In genomic region chr16:72721713-72722481, GRCm38 (mm10) we compare ENCODE assay signal across 13 mouse cellular contexts.
DNase-seq lines count a peak whose midpoint lies in the region; ATAC-seq and TF ChIP-seq lines count a peak whose summit lies in the region.
"Had no signal": no experiment of that assay in that cellular context is flagged by ENCODE, and none has a peak within 500 bp of the region (broad histone marks: within the 10 kb centered on the region; RNA-seq: fewer than 3 reads in every experiment).

No protein-coding gene starts in this region.

- TF ChIP-seq POLR2A in limb, embryonic 14.5 days (IDR thresholded peaks at IDR 0.05; ENCODE audit: borderline replicate concordance, extremely low read depth, insufficient read depth, insufficient read length) = no peak

- ATAC-seq in lung, embryonic 15.5 days (ENCODE audit: borderline replicate concordance, extremely low read depth, low FRiP score, low TSS enrichment) = peak; percentile 59; the same call in 1 of the 2 replicates
- no peak for ATAC-seq in heart, embryonic 13.5 days (ENCODE audit: extremely low read depth, insufficient number of reproducible peaks, low FRiP score, low TSS enrichment)
- ATAC-seq in limb, embryonic 14.5 days (ENCODE audit: low FRiP score, low read depth) = no peak

- no peak overlapping the region for H3K4me2 ChIP-seq in lung, embryonic 15.5 days
- peak overlapping the region; percentile 20 for H3K4me2 ChIP-seq in heart, embryonic 13.5 days
- no peak overlapping the region for H3K4me2 ChIP-seq in limb, embryonic 14.5 days (replicated peaks; ENCODE audit: low read depth, low read length, severe bottlenecking)
- H3K4me2 ChIP-seq: neural tube, embryonic 15.5 days had no signal

- H3K4me1 ChIP-seq in heart, embryonic 10.5 days = peaks cover 17% of the 10 kb centered on the region
- H3K4me1 ChIP-seq in lung, embryonic 15.5 days = peaks cover 12% of the 10 kb centered on the region
- peaks cover 26% of the 10 kb centered on the region for H3K4me1 ChIP-seq in heart, embryonic 13.5 days
- peaks cover 7% of the 10 kb centered on the region; the same call in 1 of the 2 replicates for H3K4me1 ChIP-seq in limb, embryonic 14.5 days (ENCODE audit: control insufficient read depth, insufficient read depth, low read length)

- 55% methylated on average over 14 of the region's 14 CpGs for WGBS in heart, embryonic 10.5 days
- 59% methylated on average over 14 of the region's 14 CpGs for WGBS in lung, embryonic 15.5 days
- 41% methylated on average over 14 of the region's 14 CpGs for WGBS in heart, embryonic 13.5 days
- 48% methylated on average over 14 of the region's 14 CpGs for WGBS in limb, embryonic 14.5 days

- peak overlapping the region; percentile 56; the same call in 1 of the 2 replicates for H3K27ac ChIP-seq in heart, embryonic 10.5 days
- peak overlapping the region; percentile 47 for H3K27ac ChIP-seq in lung, embryonic 15.5 days
- H3K27ac ChIP-seq in heart, embryonic 13.5 days (replicated peaks) = peak overlapping the region; percentile 73
- no peak overlapping the region for H3K27ac ChIP-seq in limb, embryonic 14.5 days (replicated peaks; ENCODE audit: low read depth, low read length)
- H3K27ac ChIP-seq: neural tube, embryonic 15.5 days had no signal

- no peak overlapping the region for H3K4me3 ChIP-seq in heart, embryonic 10.5 days
- no peak overlapping the region for H3K4me3 ChIP-seq in lung, embryonic 15.5 days
- H3K4me3 ChIP-seq in heart, embryonic 13.5 days = no peak overlapping the region
- no peak overlapping the region for H3K4me3 ChIP-seq in limb, embryonic 14.5 days (replicated peaks; ENCODE audit: low read length)
- H3K4me3 ChIP-seq: neural tube, embryonic 15.5 days had no signal

- H3K9ac ChIP-seq in lung, embryonic 15.5 days = no peak overlapping the region
- H3K9ac ChIP-seq in heart, embryonic 13.5 days = no peak overlapping the region
- no peak overlapping the region for H3K9ac ChIP-seq in limb, embryonic 14.5 days (ENCODE audit: low read depth, low read length, severe bottlenecking)
- H3K9ac ChIP-seq: neural tube, embryonic 15.5 days had no signal

- no peaks in the 10 kb centered on the region for H3K9me3 ChIP-seq in heart, embryonic 10.5 days
- H3K9me3 ChIP-seq in lung, embryonic 15.5 days = no peaks in the 10 kb centered on the region
- H3K9me3 ChIP-seq in heart, embryonic 13.5 days = no peaks in the 10 kb centered on the region
- no peaks in the 10 kb centered on the region for H3K9me3 ChIP-seq in limb, embryonic 14.5 days (ENCODE audit: control insufficient read depth, low read length)
- H3K9me3 ChIP-seq: neural tube, embryonic 15.5 days had no signal

- no peaks in the 10 kb centered on the region for H3K36me3 ChIP-seq in heart, embryonic 10.5 days
- no peaks in the 10 kb centered on the region for H3K36me3 ChIP-seq in lung, embryonic 15.5 days
- no peaks in the 10 kb centered on the region for H3K36me3 ChIP-seq in heart, embryonic 13.5 days
- H3K36me3 ChIP-seq in limb, embryonic 14.5 days (ENCODE audit: control insufficient read depth, insufficient read depth, low read length) = no peaks in the 10 kb centered on the region
- H3K36me3 ChIP-seq: G1E; neural tube, embryonic 15.5 days had no signal

- no peaks in the 10 kb centered on the region for H3K27me3 ChIP-seq in heart, embryonic 10.5 days (ENCODE audit: insufficient read depth, poor library complexity, severe bottlenecking)
- no peaks in the 10 kb centered on the region for H3K27me3 ChIP-seq in lung, embryonic 15.5 days
- no peaks in the 10 kb centered on the region for H3K27me3 ChIP-seq in heart, embryonic 13.5 days (replicated peaks)
- H3K27me3 ChIP-seq in limb, embryonic 14.5 days (ENCODE audit: control insufficient read depth, insufficient read depth, low read length) = no peaks in the 10 kb centered on the region
- H3K27me3 ChIP-seq: neural tube, embryonic 15.5 days had no signal

- DNase-seq in heart, embryonic 10.5 days (ENCODE audit: low spot score) = no peak
- no peak for DNase-seq in heart, adult 9 months (ENCODE audit: low spot score in 2 of 2)
- no peak for DNase-seq in lung, postnatal 25 days (ENCODE audit: low spot score)
- DNase-seq in limb, embryonic 14.5 days (ENCODE audit: low spot score) = peak; percentile 8
- DNase-seq in thymus, postnatal 10 days (ENCODE audit: low spot score in 2 of 2) = no peak
- DNase-seq in right cerebral cortex, postnatal 14 days = no peak
- DNase-seq: adrenal gland, postnatal 36 days; kidney, adult 2 months; thymus, postnatal 25 days had no signal
